Mouse (Mus musculus) kidney, adult 2 months (tissue): ENCODE measurements around the gene Slc5a10. TPM values are rescaled to one million over a fixed set of nuclear protein-coding genes. Genes with fewer than 3 reads are reported as not detected.

ENCODE experiments used
- DNase-seq: peaks from one replicate; pipeline ENCODE4 v3.0.0; 2021
- H3K27ac ChIP-seq: fragments of 200-500 bp; 2 replicates; pipeline ENCODE4 v1.5.1; 2012; ENCODE audit warnings: low read depth, low read length, control low read depth, inconsistent platforms; ENCODE audit not compliant: insufficient read depth
- H3K27me3 ChIP-seq: fragments of 200-500 bp; replicated peaks from 2 replicates; pipeline ENCODE4 v1.6.1; 2012; ENCODE audit warnings: mild to moderate bottlenecking, moderate library complexity, low read length, inconsistent platforms; ENCODE audit not compliant: control insufficient read depth, insufficient read depth
- H3K36me3 ChIP-seq: fragments of 200-500 bp; 2 replicates; pipeline ENCODE4 v1.6.1; 2012; ENCODE audit warnings: mild to moderate bottlenecking, moderate library complexity, low read length, inconsistent platforms; ENCODE audit not compliant: control insufficient read depth, insufficient read depth
- H3K4me1 ChIP-seq: fragments of 200-500 bp; 2 replicates; pipeline ENCODE4 v1.6.1; 2011; ENCODE audit warnings: low read length; ENCODE audit not compliant: control insufficient read depth, insufficient read depth
- H3K4me3 ChIP-seq: fragments of 200-500 bp; 2 replicates; pipeline ENCODE4 v1.5.1; 2011; ENCODE audit warnings: mild to moderate bottlenecking, low read depth, low read length, control low read depth; ENCODE audit not compliant: insufficient read depth
- CTCF ChIP-seq: fragments of 200-500 bp; conservative IDR thresholded peaks from 2 replicates; pipeline ENCODE4 v1.5.1; 2011; ENCODE audit warnings: low read depth, mild to moderate bottlenecking, control low read depth, low read length, moderate library complexity, mixed read lengths; ENCODE audit not compliant: insufficient read depth, insufficient read length
- POLR2A ChIP-seq: fragments of 200-500 bp; IDR thresholded peaks from one replicate; pipeline ENCODE4 v1.6.1; 2011; ENCODE audit warnings: low read depth, low read length, control low read depth
- WGBS: fragments of 180-500 bp; shearing (Covaris S2); methylation state at CpG from one replicate; pipeline ENCODE4 v1.1.7; 2018; 5-methylcytosine and 5-hydroxymethylcytosine counted together
- polyA plus RNA-seq: library from polyadenylated mRNA; depleted of rRNA; stranded (reverse); fragments of >200 nt; gene quantifications from 2 replicates; pipeline ENCODE4 v1.2.3, GENCODE M21; 2012; rRNA removed

The Slc5a10 gene
- polyA plus RNA-seq, result 348 and 492 TPM in 2 replicates

DNA sequence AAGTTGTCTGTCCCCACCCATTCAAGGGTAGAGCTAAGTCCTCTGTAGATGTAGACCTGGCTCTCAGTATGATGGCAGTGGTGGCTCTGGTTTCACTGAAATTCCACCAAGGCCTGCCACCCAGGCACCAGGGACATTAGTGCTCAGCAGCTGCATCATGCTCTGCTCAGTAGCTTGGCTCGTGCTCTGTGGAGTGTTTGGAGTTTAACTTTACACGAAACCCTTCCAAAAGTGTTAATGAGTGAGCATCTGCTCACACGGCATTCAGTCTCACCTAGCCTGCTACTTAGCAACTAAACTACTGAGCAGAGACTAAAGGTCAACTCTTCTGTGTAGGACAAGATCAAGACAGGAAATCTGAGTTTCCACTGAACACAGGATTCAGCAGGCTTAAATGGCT is at the start of gene Slc5a10:
Gene Slc5a10, minus strand, starts transcription at position 191 of the 400 bp plus-strand sequence.
- peak; percentile 89 for DNase-seq
- H3K36me3 ChIP-seq, result no peaks in the 10 kb centered on the region
- peak within 1 kb of the TSS; percentile 55 for H3K4me3 ChIP-seq
- 40% methylated on average over 3 of the region's 3 CpGs for WGBS
- peak within 1 kb of the TSS; percentile 74 for H3K27ac ChIP-seq
- H3K4me1 ChIP-seq, result peaks cover 6% of the 10 kb centered on the region; the same call in 1 of the 2 replicates
- no peak for TF ChIP-seq POLR2A
- TF ChIP-seq CTCF, result no peak
- H3K27me3 ChIP-seq, result no peaks in the 10 kb centered on the region

DNA sequence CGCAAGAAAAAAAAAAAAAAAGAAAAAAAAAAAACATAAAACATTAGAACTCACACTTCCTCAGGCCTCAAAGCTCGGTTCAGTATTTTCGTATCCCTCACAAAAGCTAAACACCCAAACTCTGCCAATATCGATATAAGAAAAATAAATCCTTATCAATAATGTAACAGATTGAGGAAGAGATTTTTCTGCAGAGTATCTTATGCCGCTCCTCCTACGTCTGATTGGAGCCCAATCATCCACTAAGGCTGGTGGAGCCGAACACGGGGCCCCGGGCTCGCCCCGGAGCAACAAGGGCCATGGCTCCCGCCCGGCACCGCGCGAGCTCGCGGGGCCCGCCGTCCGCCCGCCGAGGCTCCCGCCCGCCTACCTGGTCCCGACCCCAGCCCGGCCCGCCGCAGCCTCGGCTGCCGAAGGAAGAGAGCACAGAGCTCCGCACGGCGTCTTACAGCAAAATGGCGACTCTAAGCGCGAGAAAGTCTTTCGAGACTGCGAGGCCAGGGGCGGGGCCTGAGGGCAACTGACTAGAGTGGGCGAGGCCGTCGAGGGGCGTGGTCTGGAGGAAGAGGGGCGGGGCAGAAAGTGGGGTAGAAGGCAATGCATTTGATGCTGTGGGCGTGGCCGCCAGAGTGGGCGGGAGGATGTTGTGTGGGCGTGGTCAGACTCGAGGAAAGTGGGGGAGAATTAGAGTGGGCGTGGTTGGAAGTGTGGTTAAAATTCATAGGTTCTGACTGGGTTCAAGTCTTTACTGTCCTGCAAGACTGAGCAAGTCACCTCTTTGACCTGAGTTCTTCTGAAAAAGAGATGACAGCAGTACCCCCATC is 41.2 kb upstream of the Slc5a10 start, which contains the start of gene Prpsap2:
Gene Prpsap2, minus strand, starts transcription at position 505 of the 824 bp plus-strand sequence.
- WGBS, result 2% methylated on average over 51 of the region's 51 CpGs
- peaks cover 4% of the 10 kb centered on the region; the same call in 1 of the 2 replicates for H3K4me1 ChIP-seq
- no peaks in the 10 kb centered on the region for H3K27me3 ChIP-seq
- no peaks in the 10 kb centered on the region for H3K36me3 ChIP-seq
- peak; percentile 100 for DNase-seq
- TF ChIP-seq CTCF (no peak), POLR2A (peak; percentile 42)
- H3K27ac ChIP-seq, result 0 out of 2 replicates have a peak within 1 kb of the TSS, but pooled peaks have one; percentile 14
- H3K4me3 ChIP-seq, result peak within 1 kb of the TSS; percentile 56

DNA sequence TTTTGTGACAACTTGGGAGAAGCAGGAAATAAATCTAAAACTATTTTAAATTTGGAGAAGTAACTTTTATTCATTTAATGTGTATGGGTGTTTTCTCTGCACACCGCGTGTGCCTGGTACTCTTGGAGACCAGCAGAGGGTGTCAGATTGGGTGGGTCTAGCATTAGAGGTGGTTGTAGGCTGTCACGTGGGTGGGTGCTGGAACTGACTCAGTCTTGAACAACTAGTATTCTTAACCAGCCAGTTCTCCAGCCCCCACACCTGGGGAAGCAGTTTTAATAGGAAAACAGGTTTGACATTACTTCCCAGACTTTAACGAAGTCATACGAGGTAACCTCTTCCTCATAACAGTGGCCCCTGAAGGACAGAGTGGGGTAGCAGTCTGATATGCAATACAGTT is 39.9 kb upstream of the Slc5a10 start:
- Histone ChIP-seq H3K36me3 (no peaks in the 10 kb centered on the region), H3K27me3 (no peaks in the 10 kb centered on the region), H3K27ac (no peak overlapping the region), H3K4me3 (no peak overlapping the region), H3K4me1 (peaks cover 4% of the 10 kb centered on the region; the same call in 1 of the 2 replicates)
- 65% methylated on average over 5 of the region's 5 CpGs for WGBS
- TF ChIP-seq CTCF (no peak), POLR2A (no peak)
- no peak for DNase-seq

DNA sequence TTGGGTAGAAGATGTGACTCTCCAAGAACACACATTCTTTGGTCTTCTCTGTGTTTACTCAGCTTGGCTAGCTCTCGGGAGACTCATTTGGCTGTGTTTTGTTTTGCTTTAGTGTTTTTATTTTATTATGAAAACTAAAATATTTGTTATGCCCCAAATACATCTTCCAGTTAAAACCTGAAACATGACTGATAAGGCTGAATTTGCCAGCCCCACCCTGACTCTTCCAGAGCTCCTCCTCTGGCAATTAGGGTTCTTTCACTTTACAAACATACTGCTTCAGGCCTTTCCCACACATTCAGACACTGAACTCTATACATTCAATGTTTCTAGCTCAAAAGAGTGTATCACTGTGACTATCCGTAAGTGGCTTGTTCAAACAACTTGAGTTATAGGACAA is 36.5 kb upstream of the Slc5a10 start:
- 79% methylated on average over 2 of the region's 2 CpGs for WGBS
- Histone ChIP-seq H3K4me1 (peaks cover 4% of the 10 kb centered on the region; the same call in 1 of the 2 replicates), H3K27me3 (no peaks in the 10 kb centered on the region), H3K27ac (no peak overlapping the region), H3K4me3 (no peak overlapping the region), H3K36me3 (peaks cover 5% of the 10 kb centered on the region)
- TF ChIP-seq POLR2A (no peak), CTCF (no peak)
- no peak for DNase-seq

DNA sequence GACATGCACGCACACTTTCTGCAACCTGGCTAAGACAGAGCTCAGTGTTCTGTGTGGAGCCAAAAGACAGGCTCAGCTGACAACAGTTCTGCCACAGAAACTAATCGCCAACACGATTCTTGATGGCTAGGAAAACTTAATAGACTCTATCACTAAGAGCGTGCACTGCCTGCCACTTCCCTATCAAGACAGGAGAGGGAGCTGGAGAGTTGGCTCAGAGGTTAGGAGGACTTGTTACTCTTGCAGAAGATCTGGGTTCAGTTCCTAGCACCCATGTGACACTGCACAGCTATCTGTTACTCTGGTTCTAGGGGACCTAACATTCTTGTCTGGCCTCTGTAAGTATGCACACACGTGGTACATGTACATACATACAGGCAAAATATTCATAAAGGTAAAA is 31.0 kb upstream of the Slc5a10 start:
- no peaks in the 10 kb centered on the region for H3K4me1 ChIP-seq
- no peak overlapping the region for H3K27ac ChIP-seq
- H3K4me3 ChIP-seq, result no peak overlapping the region
- H3K36me3 ChIP-seq, result peaks cover 7% of the 10 kb centered on the region
- H3K27me3 ChIP-seq, result no peaks in the 10 kb centered on the region
- DNase-seq, result peak; percentile 34
- 76% methylated on average over 5 of the region's 5 CpGs for WGBS
- TF ChIP-seq POLR2A (no peak), CTCF (peak; percentile 65)

DNA sequence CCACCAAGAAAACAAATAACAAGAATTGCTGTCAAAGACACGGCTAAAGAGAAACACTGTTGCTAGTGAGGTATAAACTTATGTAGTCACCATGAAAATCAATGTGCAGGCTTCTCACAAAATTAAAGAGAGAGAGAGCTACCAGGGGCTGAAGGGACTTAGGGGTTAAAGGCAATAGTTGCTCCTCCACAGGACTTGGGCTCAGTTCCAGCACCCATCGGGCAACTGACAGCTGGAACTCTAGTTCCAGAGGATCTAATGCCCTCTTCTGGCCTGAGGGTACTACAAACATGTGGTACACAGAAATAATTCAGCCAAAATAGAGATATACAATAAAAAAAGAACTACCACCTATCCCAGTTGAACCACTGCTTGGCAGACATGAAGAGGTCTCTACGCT is 26.5 kb upstream of the Slc5a10 start:
- peak; percentile 23 for DNase-seq
- Histone ChIP-seq H3K27me3 (no peaks in the 10 kb centered on the region), H3K4me3 (no peak overlapping the region), H3K4me1 (no peaks in the 10 kb centered on the region), H3K27ac (no peak overlapping the region), H3K36me3 (peaks cover 2% of the 10 kb centered on the region; the same call in 1 of the 2 replicates)
- TF ChIP-seq CTCF, result no peak
- TF ChIP-seq POLR2A, result no peak
- WGBS, result 58% methylated on average over 3 of the region's 3 CpGs

DNA sequence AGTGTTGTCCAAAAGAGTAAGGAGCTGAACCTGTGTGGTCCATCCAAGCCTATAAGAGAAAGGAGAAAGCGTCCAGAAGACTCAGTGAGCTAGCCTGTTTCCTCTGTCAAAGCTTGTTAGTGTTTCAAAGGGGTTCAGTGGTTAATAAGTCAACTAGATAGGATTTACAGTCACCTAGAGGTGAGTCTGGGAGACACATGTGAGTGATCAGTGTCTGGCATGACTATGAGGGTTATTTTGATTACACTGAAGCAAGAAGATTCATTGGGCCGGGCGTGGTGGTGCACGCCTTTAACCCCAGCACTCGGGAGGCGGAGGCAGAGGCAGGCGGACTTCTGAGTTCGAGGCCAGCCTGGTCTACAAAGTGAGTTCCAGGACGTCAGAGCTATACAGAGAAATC is 25.2 kb upstream of the Slc5a10 start:
- Histone ChIP-seq H3K4me1 (no peaks in the 10 kb centered on the region), H3K27ac (no peak overlapping the region), H3K4me3 (no peak overlapping the region), H3K27me3 (no peaks in the 10 kb centered on the region), H3K36me3 (peaks cover 7% of the 10 kb centered on the region)
- TF ChIP-seq POLR2A (no peak), CTCF (no peak)
- 67% methylated on average over 9 of the region's 9 CpGs for WGBS
- DNase-seq, result peak; percentile 53
